Mouse (Mus musculus) MEL (cell line): ENCODE measurements at regions not wholly inside any gene's neighbourhood (a gene's known extent, or its start where the extent isn't known, plus 50 kb on each side); places are given as distances from the start of the nearest gene placed in this dataset.
A peak's percentile ranks its signal among the peaks of the same experiment; 100 is the strongest.

ENCODE experiments used
- DNase-seq: peaks from one replicate; pipeline ENCODE4 v3.0.0; 2011; ENCODE audit warnings: low read depth, low spot score
- H3K27ac ChIP-seq: 2 replicates; pipeline ENCODE4 v1.5.1; 2012; ENCODE audit warnings: low read depth, mild to moderate bottlenecking, control low read depth, low read length, moderate library complexity; ENCODE audit not compliant: control insufficient read depth
- H3K27me3 ChIP-seq, 2 experiments: fragments of 150-350 bp in 1 of 2; sonication (generic) in 1 of 2; 2 replicates each; pipeline ENCODE4 v1.6.1; 2012; ENCODE audit warnings: low read length in 2 of 2, mild to moderate bottlenecking in 2 of 2, improper control_type of control experiment in 1 of 2, moderate library complexity in 1 of 2; ENCODE audit not compliant: insufficient read depth in 2 of 2, control insufficient read depth in 1 of 2
- H3K36me3 ChIP-seq, 2 experiments: 2 replicates each; pipeline ENCODE4 v1.6.1; 2012 to 2014; ENCODE audit warnings: low read length in 2 of 2, improper control_type of control experiment in 1 of 2, inconsistent platforms in 1 of 2, mild to moderate bottlenecking in 1 of 2; ENCODE audit not compliant: insufficient read depth in 2 of 2, control insufficient read depth in 1 of 2
- H3K4me1 ChIP-seq, 2 experiments: fragments of 150-350 bp in 1 of 2; sonication (generic) in 1 of 2; 2 replicates each; pipeline ENCODE4 v1.6.1; 2012; ENCODE audit warnings: low read length in 2 of 2, improper control_type of control experiment in 1 of 2, mild to moderate bottlenecking in 1 of 2; ENCODE audit not compliant: insufficient read depth in 2 of 2, control insufficient read depth in 1 of 2
- H3K4me3 ChIP-seq, 2 experiments: fragments of 150-350 bp in 1 of 2; sonication (generic) in 1 of 2; 2 replicates each; pipeline ENCODE4 v1.5.1; 2012; ENCODE audit warnings: low read depth in 2 of 2, low read length in 2 of 2, mild to moderate bottlenecking in 2 of 2, moderate library complexity in 2 of 2, control low read depth in 1 of 2, improper control_type of control experiment in 1 of 2; ENCODE audit not compliant: control insufficient read depth in 1 of 2, insufficient read depth in 1 of 2
- H3K79me2 ChIP-seq: 2 replicates; pipeline ENCODE4 v1.6.1; 2012; ENCODE audit warnings: mild to moderate bottlenecking, low read length, moderate library complexity; ENCODE audit not compliant: control insufficient read depth, poor library complexity, insufficient read depth
- H3K9ac ChIP-seq: 2 replicates; pipeline ENCODE4 v1.6.1; 2012; ENCODE audit warnings: low read depth, mild to moderate bottlenecking, control low read depth, low read length, moderate library complexity; ENCODE audit not compliant: control insufficient read depth, poor library complexity, severe bottlenecking
- H3K9me3 ChIP-seq: fragments of 150-350 bp; sonication (generic); replicated peaks from 2 replicates; pipeline ENCODE4 v1.6.1; 2012; ENCODE audit warnings: mild to moderate bottlenecking, low read length, improper control_type of control experiment, moderate library complexity; ENCODE audit not compliant: insufficient read depth
- CHD2 ChIP-seq: IDR thresholded peaks from 2 replicates; pipeline ENCODE4 v1.6.1; 2011; ENCODE audit warnings: low read length, improper control_type of control experiment
- CTCF ChIP-seq, 3 experiments: IDR thresholded peaks in 2 of 3; conservative IDR thresholded peaks in 1 of 3; 2 replicates each; pipeline ENCODE4 v1.5.1; 2011 to 2012; ENCODE audit warnings: low read length in 3 of 3, low read depth in 2 of 3, mild to moderate bottlenecking in 2 of 3, improper control_type of control experiment in 1 of 3, inconsistent platforms in 1 of 3, mixed read lengths in 1 of 3, moderate library complexity in 1 of 3; ENCODE audit not compliant: control insufficient read depth in 1 of 3, insufficient read depth in 1 of 3, poor library complexity in 1 of 3, severe bottlenecking in 1 of 3
- EP300 ChIP-seq, 2 experiments: IDR thresholded peaks; 2 replicates each; pipeline ENCODE4 v1.6.1; 2011; ENCODE audit warnings: improper control_type of control experiment in 2 of 2, low read length in 2 of 2, low read depth in 1 of 2, mild to moderate bottlenecking in 1 of 2
- GABPA ChIP-seq: IDR thresholded peaks from 2 replicates; pipeline ENCODE4 v1.6.1; 2012; ENCODE audit warnings: low read depth, mild to moderate bottlenecking, inconsistent platforms, low read length, improper control_type of control experiment, moderate library complexity
- MEF2A ChIP-seq: IDR thresholded peaks from 2 replicates; pipeline ENCODE4 v1.6.1; 2014; ENCODE audit warnings: low read depth, mild to moderate bottlenecking, inconsistent platforms, low read length, improper control_type of control experiment; ENCODE audit not compliant: poor library complexity, insufficient replicate concordance, severe bottlenecking; ENCODE audit errors: extremely low read depth
- MYC ChIP-seq: IDR thresholded peaks from 2 replicates; pipeline ENCODE4 v1.6.1; 2011; ENCODE audit warnings: low read depth, mild to moderate bottlenecking, low read length, improper control_type of control experiment, moderate library complexity
- NRF1 ChIP-seq: IDR thresholded peaks from 2 replicates; pipeline ENCODE4 v1.6.1; 2014; ENCODE audit warnings: low read depth, mild to moderate bottlenecking, inconsistent platforms, low read length, improper control_type of control experiment, moderate library complexity; ENCODE audit not compliant: poor library complexity, insufficient read depth, severe bottlenecking
- POLR2AphosphoS2 ChIP-seq: IDR thresholded peaks from 2 replicates; pipeline ENCODE4 v1.6.1; 2011; ENCODE audit warnings: low read length, improper control_type of control experiment
- POLR2AphosphoS5 ChIP-seq: IDR thresholded peaks from 2 replicates; pipeline ENCODE4 v1.6.1; 2012; ENCODE audit warnings: low read depth, borderline replicate concordance, mild to moderate bottlenecking, inconsistent platforms, low read length, moderate library complexity, mixed read lengths
- RAD21 ChIP-seq: IDR thresholded peaks from 2 replicates; pipeline ENCODE4 v1.6.1; 2011; ENCODE audit warnings: mild to moderate bottlenecking, low read depth, low read length, improper control_type of control experiment
- SIN3A ChIP-seq: IDR thresholded peaks from 2 replicates; pipeline ENCODE4 v1.6.1; 2012; ENCODE audit warnings: low read length, improper control_type of control experiment, inconsistent platforms
- SMC3 ChIP-seq: IDR thresholded peaks from 2 replicates; pipeline ENCODE4 v1.6.1; 2011; ENCODE audit warnings: low read depth, low read length, improper control_type of control experiment
- TCF12 ChIP-seq: IDR thresholded peaks from 2 replicates; pipeline ENCODE4 v1.6.1; 2014; ENCODE audit warnings: low read depth, mild to moderate bottlenecking, inconsistent platforms, low read length, improper control_type of control experiment, moderate library complexity
- USF1 ChIP-seq: IDR thresholded peaks from 2 replicates; pipeline ENCODE4 v1.6.1; 2014; ENCODE audit warnings: low read depth, mild to moderate bottlenecking, inconsistent platforms, low read length, improper control_type of control experiment, moderate library complexity
- USF2 ChIP-seq, 2 experiments: IDR thresholded peaks; 2 replicates each; pipeline ENCODE4 v1.6.1; 2011 to 2012; ENCODE audit warnings: improper control_type of control experiment in 2 of 2, low read length in 2 of 2, borderline replicate concordance in 1 of 2, inconsistent platforms in 1 of 2, low read depth in 1 of 2, mild to moderate bottlenecking in 1 of 2; ENCODE audit not compliant: insufficient read depth in 1 of 2
- ZC3H11A ChIP-seq: IDR thresholded peaks from 2 replicates; pipeline ENCODE4 v1.6.1; 2012; ENCODE audit warnings: low read depth, mild to moderate bottlenecking, inconsistent platforms, low read length, improper control_type of control experiment
- ZMIZ1 ChIP-seq: IDR thresholded peaks from 2 replicates; pipeline ENCODE4 v1.6.1; 2012; ENCODE audit warnings: low read depth, mild to moderate bottlenecking, inconsistent platforms, low read length, improper control_type of control experiment, moderate library complexity

DNA sequence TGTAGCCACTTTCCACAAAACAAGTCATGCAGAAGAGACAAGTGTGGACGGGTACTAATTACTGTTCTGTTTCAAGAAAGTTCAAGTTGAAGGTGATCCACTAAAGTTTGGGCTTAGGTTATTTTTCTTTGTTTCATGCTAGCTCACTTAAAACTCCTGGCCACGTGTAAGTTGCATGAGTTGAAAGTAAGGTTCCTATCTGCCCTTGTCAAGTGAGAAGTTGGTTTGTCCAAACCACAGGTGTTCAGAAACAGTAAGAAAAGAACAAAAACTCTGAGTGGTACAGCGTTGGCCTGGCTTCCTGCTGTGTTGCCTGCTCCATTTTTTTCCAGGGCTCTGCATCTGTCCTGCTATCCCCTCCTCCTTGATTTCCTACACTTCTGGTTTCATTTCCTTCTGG lies 168.5 kb downstream of the Bcl11a start:
- no peaks in the 10 kb centered on the region for H3K4me1 ChIP-seq
- H3K27me3 ChIP-seq: peaks cover 0 to 10% of the 10 kb centered on the region in 2 experiments
- DNase-seq: no peak
- H3K4me3 ChIP-seq: no peak overlapping the region
- no peaks in the 10 kb centered on the region for H3K36me3 ChIP-seq
- H3K9ac ChIP-seq: no peak overlapping the region
- TF ChIP-seq MYC (no peak), ZMIZ1 (no peak), POLR2AphosphoS5 (no peak), MEF2A (no peak), TCF12 (no peak), EP300 (IDR thresholded peaks at IDR 0.05; ENCODE audit: low read depth in 1 of 2, low read length in 2 of 2) (no peak), SIN3A (no peak), GABPA (no peak), CHD2 (no peak), NRF1 (no peak)
- no peaks in the 10 kb centered on the region for H3K79me2 ChIP-seq
- no peaks in the 10 kb centered on the region for H3K9me3 ChIP-seq
- no peak overlapping the region for H3K27ac ChIP-seq

DNA sequence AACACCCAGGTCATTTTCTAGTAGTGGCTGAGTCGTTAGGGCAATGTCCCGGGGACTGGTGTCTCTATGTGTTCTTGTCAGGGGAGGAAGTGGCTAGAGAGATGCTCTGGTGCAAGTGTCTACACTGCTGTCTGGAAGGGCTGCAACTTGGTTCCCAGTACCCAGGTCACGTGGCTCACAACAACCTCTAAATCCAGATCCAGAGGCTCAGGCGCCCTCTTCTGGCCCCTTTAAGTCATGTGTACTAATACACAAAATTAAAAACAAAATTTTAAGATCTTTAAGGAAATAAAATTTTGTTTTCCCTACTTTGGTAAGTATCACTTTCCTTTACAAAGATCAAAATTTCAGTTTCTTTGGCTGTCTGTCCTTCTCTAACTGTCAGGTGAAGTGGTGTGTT lies 169.4 kb downstream of the Bcl11a start:
- Histone ChIP-seq H3K27ac (no peak overlapping the region), H3K4me1 (no peaks in the 10 kb centered on the region), H3K9ac (no peak overlapping the region), H3K4me3 (no peak overlapping the region), H3K27me3 (peaks cover 0 to 10% of the 10 kb centered on the region in 2 experiments), H3K9me3 (no peaks in the 10 kb centered on the region), H3K79me2 (no peaks in the 10 kb centered on the region), H3K36me3 (no peaks in the 10 kb centered on the region)
- TF ChIP-seq RAD21: peak; percentile 72
- peak; percentile 24 to 59 (median 42) for TF ChIP-seq CTCF (IDR thresholded peaks at IDR 0.05 in 2 of 3, conservative IDR thresholded peaks at IDR 0.05 in 1 of 3; ENCODE audit: control insufficient read depth in 1 of 3, insufficient read depth in 1 of 3, low read depth in 2 of 3, low read length in 3 of 3, poor library complexity in 1 of 3, severe bottlenecking in 1 of 3)
- TF ChIP-seq POLR2AphosphoS2: no peak
- TF ChIP-seq CHD2: no peak
- peak; percentile 89 for TF ChIP-seq USF1
- TF ChIP-seq USF2 (IDR thresholded peaks at IDR 0.05; ENCODE audit: borderline replicate concordance in 1 of 2, insufficient read depth in 1 of 2, low read depth in 1 of 2, low read length in 2 of 2): peak in 1 of 2 experiments; percentile 28; a peak in 1 of 4 replicates
- TF ChIP-seq ZC3H11A: peak; percentile 77
- TF ChIP-seq SMC3: peak; percentile 76
- peak; percentile 57 for DNase-seq
